Mouse (Mus musculus) cortical plate, adult 2 months (tissue): ENCODE results near the gene Pi4ka.

Experiments used
- CTCF ChIP-seq: fragments of 200-500 bp; IDR thresholded peaks from 2 replicates; pipeline ENCODE4 v1.5.1; 2011; ENCODE audit warnings: mild to moderate bottlenecking, control low read depth, low read length; ENCODE audit not compliant: insufficient read depth; ENCODE audit errors: extremely low read depth
- POLR2A ChIP-seq: fragments of 200-500 bp; IDR thresholded peaks from 2 replicates; pipeline ENCODE4 v1.6.1; 2011; ENCODE audit warnings: mild to moderate bottlenecking, low read length, control low read depth; ENCODE audit not compliant: insufficient read depth; ENCODE audit errors: extremely low read depth

DNA sequence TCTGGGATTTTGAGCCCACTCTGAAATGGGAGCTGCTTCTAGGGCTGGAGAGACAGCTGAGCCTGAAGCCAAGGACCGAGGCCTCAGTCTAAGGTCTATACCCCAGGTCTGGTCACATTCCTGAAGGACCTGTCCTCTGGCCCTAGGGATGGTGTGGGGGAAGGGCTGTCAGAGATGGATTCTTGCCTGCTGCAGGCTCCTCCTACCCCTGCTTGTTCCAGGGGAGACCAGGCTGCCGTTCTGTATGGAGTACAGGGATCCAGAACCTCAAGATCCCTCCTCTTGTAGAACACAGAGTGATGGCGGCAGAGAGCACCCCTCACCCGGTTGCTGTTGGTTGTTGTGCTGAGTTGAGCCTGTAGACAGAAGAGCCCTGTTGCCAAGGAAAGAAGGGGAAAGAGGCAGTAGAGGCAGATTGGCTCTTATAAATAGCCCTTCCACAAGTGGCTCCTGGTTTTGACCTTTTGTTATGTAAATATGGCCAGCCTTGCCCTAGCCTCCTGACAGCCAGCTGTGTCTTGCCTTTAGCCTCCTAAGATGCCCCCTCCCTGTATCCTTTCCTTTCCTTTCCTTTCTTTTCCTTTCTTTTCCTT, 152.0 kb downstream of the Pi4ka start:
- TF ChIP-seq CTCF (no peak), POLR2A (no peak)
